Mouse (Mus musculus) myocyte (in vitro differentiated cells): ENCODE measurements around the gene Notch3. TPM values are rescaled to one million over a fixed set of nuclear protein-coding genes. Genes with fewer than 3 reads are reported as not detected.
"Not testable (repeated sequence)": the region's sequence is repeated elsewhere in the genome, so short reads cannot be mapped to it uniquely, and the experiment has no call there.

ENCODE experiments used
- H3K27me3 ChIP-seq: one replicate; pipeline ENCODE4 v1.6.1; 2011; ENCODE audit not compliant: control insufficient read depth, insufficient read depth, insufficient read length
- H3K36me3 ChIP-seq: one replicate; pipeline ENCODE4 v1.6.1; 2011; ENCODE audit not compliant: control insufficient read depth, insufficient read depth
- H3K4me2 ChIP-seq: one replicate; pipeline ENCODE4 v1.6.1; 2011; ENCODE audit warnings: low read depth, control low read depth
- H3K4me3 ChIP-seq: one replicate; pipeline ENCODE4 v1.5.1; 2011; ENCODE audit warnings: mild to moderate bottlenecking, control low read depth, moderate library complexity
- H3K79me2 ChIP-seq: one replicate; pipeline ENCODE4 v1.6.1; 2011; ENCODE audit not compliant: control insufficient read depth, insufficient read depth
- H3ac ChIP-seq: one replicate; pipeline ENCODE4 v1.6.1; 2011; ENCODE audit not compliant: control insufficient read depth, insufficient read length
- CEBPB ChIP-seq: IDR thresholded peaks from 2 replicates; pipeline ENCODE4 v1.6.1; 2011; ENCODE audit warnings: mild to moderate bottlenecking, moderate library complexity; ENCODE audit not compliant: poor library complexity, insufficient read depth, severe bottlenecking
- E2F4 ChIP-seq: IDR thresholded peaks from one replicate; pipeline ENCODE4 v1.6.1; 2011; ENCODE audit warnings: mild to moderate bottlenecking, control low read depth, moderate library complexity; ENCODE audit not compliant: insufficient read depth
- MAX ChIP-seq: IDR thresholded peaks from one replicate; pipeline ENCODE4 v1.6.1; 2011; ENCODE audit warnings: low read depth, mild to moderate bottlenecking, control low read depth
- MYOD1 ChIP-seq, 3 experiments: IDR thresholded peaks; one replicate each; pipeline ENCODE4 v1.6.1; 2011; ENCODE audit warnings: control low read depth in 2 of 3, low read depth in 2 of 3, mild to moderate bottlenecking in 2 of 3, moderate library complexity in 1 of 3; ENCODE audit not compliant: insufficient read length in 2 of 3, control insufficient read depth in 1 of 3
- MYOG ChIP-seq, 3 experiments: IDR thresholded peaks; one replicate each; pipeline ENCODE4 v1.6.1; 2011; ENCODE audit warnings: control low read depth in 2 of 3, low read depth in 2 of 3, mild to moderate bottlenecking in 2 of 3; ENCODE audit not compliant: insufficient read length in 2 of 3, control insufficient read depth in 1 of 3, insufficient read depth in 1 of 3
- POLR2A ChIP-seq: IDR thresholded peaks from one replicate; pipeline ENCODE4 v1.6.1; 2011; ENCODE audit warnings: low read depth, mild to moderate bottlenecking, control low read depth, moderate library complexity; ENCODE audit not compliant: insufficient read length
- POLR2AphosphoS2 ChIP-seq: IDR thresholded peaks from one replicate; pipeline ENCODE4 v1.6.1; 2011; ENCODE audit warnings: low read depth, control low read depth; ENCODE audit not compliant: insufficient read length
- REST ChIP-seq: IDR thresholded peaks from one replicate; pipeline ENCODE4 v1.6.1; 2011; ENCODE audit warnings: mild to moderate bottlenecking, control low read depth, moderate library complexity; ENCODE audit not compliant: insufficient read depth, insufficient read length
- SRF ChIP-seq: IDR thresholded peaks from one replicate; pipeline ENCODE4 v1.6.1; 2011; ENCODE audit warnings: low read depth; ENCODE audit not compliant: control insufficient read depth, insufficient read length
- TCF12 ChIP-seq: IDR thresholded peaks from one replicate; pipeline ENCODE4 v1.6.1; 2011; ENCODE audit warnings: mild to moderate bottlenecking, control low read depth; ENCODE audit not compliant: poor library complexity, insufficient read depth, severe bottlenecking
- TCF3 ChIP-seq: IDR thresholded peaks from one replicate; pipeline ENCODE4 v1.6.1; 2011; ENCODE audit warnings: low read depth, control low read depth; ENCODE audit not compliant: insufficient read length
- USF1 ChIP-seq: IDR thresholded peaks from one replicate; pipeline ENCODE4 v1.6.1; 2011; ENCODE audit warnings: low read depth, mild to moderate bottlenecking, control low read depth, moderate library complexity
- polyA plus RNA-seq: library from polyadenylated mRNA; unstranded; fragments of >200 nt; fragmentation: generic; extraction: Trizol; gene quantifications from one replicate; pipeline ENCODE4 v1.2.1, GENCODE M21; 2012; ENCODE audit warnings: missing spikeins

The Notch3 gene
- polyA plus RNA-seq, 1 experiment, result 84.6 TPM

DNA sequence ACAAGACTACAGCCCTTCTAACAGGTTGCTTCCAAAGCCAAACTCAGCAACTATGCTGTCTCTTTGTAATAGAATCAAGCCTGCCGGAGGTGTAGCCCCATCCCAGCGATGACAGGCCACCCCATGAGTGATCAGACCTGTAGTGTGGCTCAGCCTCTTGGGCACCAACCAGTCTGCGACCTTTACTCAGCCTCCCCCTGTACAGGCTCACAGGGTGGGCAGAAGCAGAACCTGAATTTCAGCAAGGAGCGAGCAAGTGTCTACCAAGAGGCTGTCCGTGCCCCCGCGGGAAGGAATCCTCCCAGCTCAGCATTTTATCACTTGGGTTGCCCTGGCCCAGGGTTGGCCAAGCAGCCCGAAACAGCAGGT lies 67.1 kb downstream of the Notch3 start:
- no peaks in the 10 kb centered on the region for H3K27me3 ChIP-seq
- no peak overlapping the region for H3K4me3 ChIP-seq
- H3K36me3 ChIP-seq, result no peaks in the 10 kb centered on the region
- no peaks in the 10 kb centered on the region for H3K79me2 ChIP-seq
- no peak overlapping the region for H3ac ChIP-seq
- TF ChIP-seq USF1 (no peak), E2F4 (no peak), REST (no peak)
- no peak overlapping the region for H3K4me2 ChIP-seq

- not testable (repeated sequence) for H3ac ChIP-seq, H3K4me3 ChIP-seq, H3K79me2 ChIP-seq, H3K36me3 ChIP-seq, H3K4me2 ChIP-seq, H3K27me3 ChIP-seq
Observed at GRCm38 (mm10) chr17:32098905-32099304, 67.7 kb downstream of the Notch3 start.

- TF ChIP-seq TCF12, result no peak
- no peak for TF ChIP-seq TCF3
- no peak for TF ChIP-seq POLR2AphosphoS2
- TF ChIP-seq SRF, result no peak
- no peak for TF ChIP-seq MYOG (IDR thresholded peaks at IDR 0.05; ENCODE audit: control insufficient read depth in 1 of 3, insufficient read depth in 1 of 3, insufficient read length in 2 of 3, low read depth in 2 of 3)
- no peak for TF ChIP-seq POLR2A
- no peak for TF ChIP-seq USF1
- TF ChIP-seq REST, result no peak
- no peak for TF ChIP-seq CEBPB
- TF ChIP-seq MYOD1 (IDR thresholded peaks at IDR 0.05; ENCODE audit: control insufficient read depth in 1 of 3, insufficient read length in 2 of 3, low read depth in 2 of 3), result no peak
- no peak for TF ChIP-seq E2F4
- TF ChIP-seq MAX, result no peak
Observed at GRCm38 (mm10) chr17:32097676-32098075, 69.0 kb downstream of the Notch3 start.

GRCm38 (mm10) chr17:32092895-32093294 lies 73.8 kb downstream of the Notch3 start:
- Histone ChIP-seq H3ac (no peak overlapping the region), H3K4me3 (no peak overlapping the region), H3K27me3 (no peaks in the 10 kb centered on the region), H3K79me2 (no peaks in the 10 kb centered on the region), H3K36me3 (no peaks in the 10 kb centered on the region), H3K4me2 (no peak overlapping the region)
- TF ChIP-seq SRF (no peak), USF1 (no peak), POLR2AphosphoS2 (no peak), E2F4 (no peak), MYOG (IDR thresholded peaks at IDR 0.05; ENCODE audit: control insufficient read depth in 1 of 3, insufficient read depth in 1 of 3, insufficient read length in 2 of 3, low read depth in 2 of 3) (no peak), MAX (no peak), TCF3 (no peak)

More at GRCm38 (mm10) chr17:32097676-32098075, 69.0 kb downstream of the Notch3 start:
- Histone ChIP-seq H3ac (no peak overlapping the region), H3K27me3 (no peaks in the 10 kb centered on the region), H3K4me2 (no peak overlapping the region), H3K36me3 (no peaks in the 10 kb centered on the region), H3K79me2 (no peaks in the 10 kb centered on the region), H3K4me3 (no peak overlapping the region)

DNA sequence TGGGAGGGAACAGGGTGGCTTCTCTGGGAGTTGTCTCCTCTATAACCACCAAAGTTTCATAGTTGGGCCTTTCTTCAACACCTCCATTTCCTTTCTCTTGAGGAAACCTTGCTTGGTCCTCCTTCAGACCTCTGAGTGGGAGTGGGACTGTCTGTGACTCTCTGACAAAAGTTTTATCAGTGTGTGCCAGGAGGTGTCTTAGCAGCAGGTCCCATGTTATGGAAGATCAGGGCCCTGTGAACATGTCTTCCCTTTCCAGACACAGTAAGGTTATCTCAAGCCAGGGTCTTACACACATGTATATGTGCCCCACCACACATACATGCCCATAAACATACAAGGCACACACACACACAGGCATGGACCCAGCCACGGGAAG lies 74.4 kb downstream of the Notch3 start:
- peak overlapping the region; percentile 20 for H3K4me2 ChIP-seq
- H3K27me3 ChIP-seq, result no peaks in the 10 kb centered on the region
- H3ac ChIP-seq, result no peak overlapping the region
- no peak overlapping the region for H3K4me3 ChIP-seq
- TF ChIP-seq POLR2AphosphoS2 (no peak), POLR2A (no peak), MAX (no peak), MYOD1 (IDR thresholded peaks at IDR 0.05; ENCODE audit: control insufficient read depth in 1 of 3, insufficient read length in 2 of 3, low read depth in 2 of 3) (no peak), E2F4 (no peak), CEBPB (no peak), TCF3 (no peak), REST (no peak), TCF12 (no peak), MYOG (IDR thresholded peaks at IDR 0.05; ENCODE audit: control insufficient read depth in 1 of 3, insufficient read depth in 1 of 3, insufficient read length in 2 of 3, low read depth in 2 of 3) (no peak), USF1 (no peak), SRF (no peak)
- H3K79me2 ChIP-seq, result no peaks in the 10 kb centered on the region
- no peaks in the 10 kb centered on the region for H3K36me3 ChIP-seq
